Mouse (Mus musculus) olfactory bulb, adult 2 months (tissue): ENCODE results near the gene Gigyf2.

Experiments
- CTCF ChIP-seq: fragments of 200-500 bp; IDR thresholded peaks from 2 replicates; pipeline ENCODE4 v1.5.1; 2012; ENCODE audit warnings: low read depth, mild to moderate bottlenecking, low read length, moderate library complexity; ENCODE audit not compliant: insufficient read depth
- POLR2A ChIP-seq: fragments of 200-500 bp; IDR thresholded peaks from 2 replicates; pipeline ENCODE4 v1.6.1; 2012; ENCODE audit warnings: mild to moderate bottlenecking, low read depth, low read length, moderate library complexity; ENCODE audit not compliant: insufficient read depth

- TF ChIP-seq CTCF: no peak
- TF ChIP-seq POLR2A: no peak
Observed at GRCm38 (mm10) chr1:87456425-87456824, 129.6 kb downstream of the Gigyf2 start.
